Mouse (Mus musculus) urinary bladder, adult 18-20 months (tissue): ENCODE measurements at regions not wholly inside any gene's neighbourhood (a gene's known extent, or its start where the extent isn't known, plus 50 kb on each side); places are given as distances from the start of the nearest gene placed in this dataset.

ENCODE experiments used
- DNase-seq, 2 experiments: peaks; one replicate each; pipeline ENCODE4 v3.0.0; 2022; ENCODE audit warnings: low spot score in 2 of 2, mixed read lengths in 2 of 2

- no peak for DNase-seq
These were observed 208.6 kb upstream of the Camk1g start for GRCm38 (mm10) chr1:193578661-193579175.

- DNase-seq: no peak
These were observed 207.7 kb upstream of the Camk1g start for GRCm38 (mm10) chr1:193577821-193578220.

- peak; percentile 43 to 64 for DNase-seq
These were observed 206.1 kb upstream of the Camk1g start for GRCm38 (mm10) chr1:193575986-193576713.

GRCm38 (mm10) chr1:193572827-193573226 lies 202.7 kb upstream of the Camk1g start:
- DNase-seq: no peak

- DNase-seq: no peak
These were observed 202.3 kb upstream of the Camk1g start for GRCm38 (mm10) chr1:193572411-193572810.

- DNase-seq: no peak
These were observed 201.0 kb upstream of the Camk1g start for GRCm38 (mm10) chr1:193571088-193571487.

GRCm38 (mm10) chr1:193568586-193569174 lies 198.6 kb upstream of the Camk1g start:
- DNase-seq: peak; percentile 33 to 61

GRCm38 (mm10) chr1:193567217-193567616 lies 197.1 kb upstream of the Camk1g start:
- no peak for DNase-seq

- DNase-seq: no peak
These were observed 194.1 kb upstream of the Camk1g start for GRCm38 (mm10) chr1:193564225-193564624.

GRCm38 (mm10) chr1:193562242-193562641 lies 192.1 kb upstream of the Camk1g start:
- no peak for DNase-seq

- no peak for DNase-seq
These were observed 188.0 kb upstream of the Camk1g start for GRCm38 (mm10) chr1:193558122-193558521.

GRCm38 (mm10) chr1:193554731-193555130 lies 184.6 kb upstream of the Camk1g start:
- DNase-seq: no peak

GRCm38 (mm10) chr1:193552348-193552747 lies 182.2 kb upstream of the Camk1g start:
- DNase-seq: no peak

GRCm38 (mm10) chr1:193551340-193551739 lies 181.2 kb upstream of the Camk1g start:
- no peak for DNase-seq

GRCm38 (mm10) chr1:193550761-193551160 lies 180.7 kb upstream of the Camk1g start:
- no peak for DNase-seq

GRCm38 (mm10) chr1:193547356-193547755 lies 177.3 kb upstream of the Camk1g start:
- no peak for DNase-seq

GRCm38 (mm10) chr1:193546044-193546432 lies 175.9 kb upstream of the Camk1g start:
- DNase-seq: no peak

GRCm38 (mm10) chr1:193545406-193546043 lies 175.4 kb upstream of the Camk1g start:
- no peak for DNase-seq

- DNase-seq: no peak
These were observed 174.7 kb upstream of the Camk1g start for GRCm38 (mm10) chr1:193544804-193545203.

- no peak for DNase-seq
These were observed 173.7 kb upstream of the Camk1g start for GRCm38 (mm10) chr1:193543834-193544233.

- DNase-seq: no peak
These were observed 173.2 kb upstream of the Camk1g start for GRCm38 (mm10) chr1:193543284-193543683.

GRCm38 (mm10) chr1:193541934-193542580 lies 172.0 kb upstream of the Camk1g start:
- no peak for DNase-seq
